Mouse (Mus musculus) lung, postnatal 0 days (tissue): ENCODE measurements around the gene Usp48. TPM values are rescaled to one million over a fixed set of nuclear protein-coding genes. Genes with fewer than 3 reads are reported as not detected.

Source experiments
- ATAC-seq: fragments of 200-750 bp; cut with Nextera tagmentation; 2 replicates; pipeline ENCODE4 v1.8.0; 2017; ENCODE audit warnings: moderate library complexity
- DNase-seq: peaks from one replicate; pipeline ENCODE4 v3.0.0-alpha.2; 2016; ENCODE audit warnings: low spot score
- H3K27ac ChIP-seq: fragments of 300-500 bp; sonication (generic); 2 replicates; pipeline ENCODE4 v1.5.1; 2014; ENCODE audit warnings: antibody characterized with exemption, mild to moderate bottlenecking, low read length, mixed read lengths
- H3K27me3 ChIP-seq: fragments of 300-500 bp; sonication (generic); replicated peaks from 2 replicates; pipeline ENCODE4 v1.6.1; 2014; ENCODE audit warnings: low read length, mixed read lengths; ENCODE audit not compliant: insufficient read depth
- H3K36me3 ChIP-seq: fragments of 300-500 bp; sonication (generic); 2 replicates; pipeline ENCODE4 v1.6.1; 2014; ENCODE audit warnings: low read length, mixed read lengths; ENCODE audit not compliant: insufficient read depth
- H3K4me1 ChIP-seq: fragments of 300-500 bp; sonication (generic); 2 replicates; pipeline ENCODE4 v1.6.1; 2014; ENCODE audit warnings: antibody characterized with exemption, low read depth, low read length, mixed read lengths; ENCODE audit not compliant: insufficient read depth
- H3K4me2 ChIP-seq: fragments of 300-500 bp; sonication (generic); replicated peaks from 2 replicates; pipeline ENCODE4 v1.6.1; 2014; ENCODE audit warnings: low read depth, mild to moderate bottlenecking, low read length, moderate library complexity, mixed read lengths
- H3K4me3 ChIP-seq: fragments of 300-500 bp; sonication (generic); 2 replicates; pipeline ENCODE4 v1.5.1; 2014; ENCODE audit warnings: low read depth, low read length
- H3K9ac ChIP-seq: fragments of 300-500 bp; sonication (generic); replicated peaks from 2 replicates; pipeline ENCODE4 v1.6.1; 2014; ENCODE audit warnings: low read depth, mild to moderate bottlenecking
- H3K9me3 ChIP-seq: fragments of 300-500 bp; sonication (generic); 2 replicates; pipeline ENCODE4 v1.6.1; 2016; ENCODE audit warnings: low read length, mixed read lengths
- CTCF ChIP-seq: IDR thresholded peaks from 2 replicates; pipeline ENCODE4 v1.5.1; 2016; ENCODE audit warnings: antibody characterized with exemption, mild to moderate bottlenecking
- EP300 ChIP-seq: IDR thresholded peaks from 2 replicates; pipeline ENCODE4 v1.6.1; 2016; ENCODE audit warnings: antibody characterized with exemption, mild to moderate bottlenecking, control low read depth
- WGBS: fragments of 180-500 bp; shearing (Covaris S2); extraction: QIAGEN DNeasy Blood & Tissue Kit; methylation state at CpG from one replicate; pipeline ENCODE4 v1.1.7; 2014; 5-methylcytosine and 5-hydroxymethylcytosine counted together
- polyA plus RNA-seq: library from polyadenylated mRNA; unstranded; fragments of >200 nt; fragmentation: Nextera tagmentation; extraction: Ambion mirVana; gene quantifications from 2 replicates; pipeline ENCODE4 v1.2.1, GENCODE M21; 2015

Usp48 gene
- polyA plus RNA-seq, 1 experiment from 2014 or later, result 30.9 TPM

GRCm38 (mm10) chr4:137589586-137589985 lies 4.0 kb upstream of the Usp48 start:
- DNase-seq (no peak), ATAC-seq (no peak)
- no peak overlapping the region for H3K27ac ChIP-seq
- TF ChIP-seq EP300 (no peak), CTCF (no peak)
- no peaks in the 10 kb centered on the region for H3K27me3 ChIP-seq
- H3K4me2 ChIP-seq, result no peak overlapping the region
- no peaks in the 10 kb centered on the region for H3K4me1 ChIP-seq
- no peaks in the 10 kb centered on the region for H3K36me3 ChIP-seq
- no peak overlapping the region for H3K9ac ChIP-seq
- 79% methylated on average over 3 of the region's 3 CpGs for whole genome bisulfite sequencing
- no peak overlapping the region for H3K4me3 ChIP-seq
- H3K9me3 ChIP-seq, result no peaks in the 10 kb centered on the region

- no peak for TF ChIP-seq CTCF
- no peak for TF ChIP-seq EP300
- no peaks in the 10 kb centered on the region for H3K9me3 ChIP-seq
- DNase-seq, result no peak
- H3K27me3 ChIP-seq, result no peaks in the 10 kb centered on the region
- no peak overlapping the region for H3K4me2 ChIP-seq
- WGBS, result 81% methylated on average over 4 of the region's 4 CpGs
- H3K9ac ChIP-seq, result no peak overlapping the region
- peaks cover 3% of the 10 kb centered on the region; the same call in 1 of the 2 replicates for H3K4me1 ChIP-seq
- no peaks in the 10 kb centered on the region for H3K36me3 ChIP-seq
- no peak overlapping the region for H3K4me3 ChIP-seq
- no peak overlapping the region for H3K27ac ChIP-seq
- ATAC-seq, result no peak
Measured at GRCm38 (mm10) chr4:137590961-137591360, 2.6 kb upstream of the Usp48 start.

- DNase-seq (peak; percentile 56), ATAC-seq (no peak)
- Histone ChIP-seq H3K9ac (peak overlapping the region; percentile 79), H3K27ac (peak overlapping the region; percentile 99), H3K4me3 (peak overlapping the region; percentile 86), H3K27me3 (no peaks in the 10 kb centered on the region), H3K36me3 (no peaks in the 10 kb centered on the region), H3K4me2 (peak overlapping the region; percentile 70), H3K4me1 (peaks cover 4% of the 10 kb centered on the region; the same call in 1 of the 2 replicates), H3K9me3 (no peaks in the 10 kb centered on the region)
- 2% methylated on average over 39 of the region's 40 CpGs for WGBS
- no peak for TF ChIP-seq EP300
- TF ChIP-seq CTCF, result no peak
Measured at GRCm38 (mm10) chr4:137594496-137595270, 1.1 kb downstream of the Usp48 start.

GRCm38 (mm10) chr4:137597098-137597630 lies 3.6 kb downstream of the Usp48 start:
- peak; percentile 16 for DNase-seq

GRCm38 (mm10) chr4:137598577-137598976 lies 5.0 kb downstream of the Usp48 start:
- H3K9me3 ChIP-seq, result no peaks in the 10 kb centered on the region
- no peak overlapping the region for H3K27ac ChIP-seq
- 86% methylated on average over 5 of the region's 5 CpGs for WGBS
- H3K36me3 ChIP-seq, result no peaks in the 10 kb centered on the region
- no peak overlapping the region for H3K4me2 ChIP-seq
- no peak overlapping the region for H3K9ac ChIP-seq
- DNase-seq (no peak), ATAC-seq (no peak)
- TF ChIP-seq CTCF, result no peak
- no peaks in the 10 kb centered on the region for H3K27me3 ChIP-seq
- H3K4me1 ChIP-seq, result peaks cover 4% of the 10 kb centered on the region; the same call in 1 of the 2 replicates
- H3K4me3 ChIP-seq, result no peak overlapping the region

More at GRCm38 (mm10) chr4:137597098-137597630, 3.6 kb downstream of the Usp48 start:
- no peak for TF ChIP-seq EP300
- TF ChIP-seq CTCF, result no peak
- H3K36me3 ChIP-seq, result no peaks in the 10 kb centered on the region
- no peak overlapping the region for H3K27ac ChIP-seq
- H3K4me1 ChIP-seq, result peaks cover 4% of the 10 kb centered on the region; the same call in 1 of the 2 replicates
- H3K9me3 ChIP-seq, result no peaks in the 10 kb centered on the region
- no peaks in the 10 kb centered on the region for H3K27me3 ChIP-seq
- no peak overlapping the region for H3K4me2 ChIP-seq
- 94% methylated on average over 4 of the region's 4 CpGs for WGBS
- H3K4me3 ChIP-seq, result no peak overlapping the region
- H3K9ac ChIP-seq, result no peak overlapping the region
- no peak for ATAC-seq

GRCm38 (mm10) chr4:137603449-137604171 lies 10.1 kb downstream of the Usp48 start:
- Histone ChIP-seq H3K27me3 (no peaks in the 10 kb centered on the region), H3K36me3 (0 out of 2 replicates have a peak, but pooled peaks cover 4% of the 10 kb centered on the region), H3K9me3 (no peaks in the 10 kb centered on the region), H3K27ac (no peak overlapping the region), H3K4me3 (no peak overlapping the region), H3K9ac (no peak overlapping the region), H3K4me2 (no peak overlapping the region), H3K4me1 (no peaks in the 10 kb centered on the region)
- no peak for TF ChIP-seq CTCF
- TF ChIP-seq EP300, result no peak
- 74% methylated on average over 11 of the region's 11 CpGs for WGBS
- ATAC-seq, result no peak
- DNase-seq, result no peak
